Mouse (Mus musculus): Measurements from ENCODE around the gene Ergic2. TPM values are rescaled to one million over a fixed set of nuclear protein-coding genes. Genes with fewer than 3 reads are reported as not detected.
A peak's percentile ranks its signal among the peaks of the same experiment; 100 is the strongest.

Ergic2 gene
- polyA plus RNA-seq, 1 experiment from 2014 or later: 213 TPM

- no peak overlapping the region for H3K4me3 ChIP-seq (ENCODE audit: low read depth, low read length)
- no peaks in the 10 kb centered on the region for H3K4me1 ChIP-seq (replicated peaks; ENCODE audit: control insufficient read depth, insufficient read depth, low read length)
- no peaks in the 10 kb centered on the region for H3K36me3 ChIP-seq (ENCODE audit: control insufficient read depth, insufficient read depth, low read length)
- peak; percentile 79 for ATAC-seq (replicated peaks; ENCODE audit: low FRiP score)
- H3K4me2 ChIP-seq (ENCODE audit: low read depth, low read length, severe bottlenecking): no peak overlapping the region
- peak; percentile 86 for DNase-seq (ENCODE audit: low spot score)
- no peaks in the 10 kb centered on the region for H3K9me3 ChIP-seq (ENCODE audit: control insufficient read depth, low read length)
- 28% methylated on average over 9 of the region's 9 CpGs for WGBS
- H3K27me3 ChIP-seq (ENCODE audit: control insufficient read depth, insufficient read depth, low read length): no peaks in the 10 kb centered on the region
- no peak overlapping the region for H3K27ac ChIP-seq (ENCODE audit: low read depth, low read length)
- no peak overlapping the region for H3K9ac ChIP-seq (ENCODE audit: low read length)
Observed at GRCm38 (mm10) chr6:148135769-148136382, 76.3 kb downstream of the Ergic2 start.

- Histone ChIP-seq H3K36me3 (ENCODE audit: control insufficient read depth, insufficient read depth, low read length) (no peaks in the 10 kb centered on the region), H3K4me2 (ENCODE audit: low read depth, low read length, severe bottlenecking) (no peak overlapping the region), H3K27me3 (ENCODE audit: control insufficient read depth, insufficient read depth, low read length) (no peaks in the 10 kb centered on the region), H3K4me3 (ENCODE audit: low read depth, low read length) (no peak overlapping the region), H3K9me3 (ENCODE audit: control insufficient read depth, low read length) (no peaks in the 10 kb centered on the region), H3K9ac (ENCODE audit: low read length) (no peak overlapping the region), H3K4me1 (replicated peaks; ENCODE audit: control insufficient read depth, insufficient read depth, low read length) (no peaks in the 10 kb centered on the region), H3K27ac (ENCODE audit: low read depth, low read length) (no peak overlapping the region)
- DNase-seq (ENCODE audit: low spot score) (no peak), ATAC-seq (replicated peaks; ENCODE audit: low FRiP score) (no peak)
Observed at GRCm38 (mm10) chr6:148133536-148133935, 78.6 kb downstream of the Ergic2 start.

GRCm38 (mm10) chr6:148132314-148132713, 79.9 kb downstream of the Ergic2 start:
- 0 out of 2 replicates have a peak, but pooled peaks have one; percentile 26 for ATAC-seq (replicated peaks; ENCODE audit: low FRiP score)
- no peak for DNase-seq (ENCODE audit: low spot score)
- WGBS: 21% methylated on average over 10 of the region's 10 CpGs
- Histone ChIP-seq H3K9me3 (ENCODE audit: control insufficient read depth, low read length) (no peaks in the 10 kb centered on the region), H3K4me1 (replicated peaks; ENCODE audit: control insufficient read depth, insufficient read depth, low read length) (no peaks in the 10 kb centered on the region), H3K9ac (ENCODE audit: low read length) (no peak overlapping the region), H3K36me3 (ENCODE audit: control insufficient read depth, insufficient read depth, low read length) (no peaks in the 10 kb centered on the region), H3K27me3 (ENCODE audit: control insufficient read depth, insufficient read depth, low read length) (no peaks in the 10 kb centered on the region), H3K4me2 (ENCODE audit: low read depth, low read length, severe bottlenecking) (peak overlapping the region; percentile 12; the same call in 1 of the 2 replicates), H3K27ac (ENCODE audit: low read depth, low read length) (no peak overlapping the region), H3K4me3 (ENCODE audit: low read depth, low read length) (no peak overlapping the region)

Other genes with a start within 250 kb of the Ergic2 start
- 2.6 and 2.7 TPM in 2 replicates for gene Far2, start 165.1 kb downstream of the Ergic2 start, polyA plus RNA-seq (2014; fragmentation: Nextera tagmentation; extraction: Ambion mirVana)
- gene Tmtc1, start 232.0 kb upstream of the Ergic2 start, polyA plus RNA-seq (2014; fragmentation: Nextera tagmentation; extraction: Ambion mirVana): 1.1 and 1.3 TPM in 2 replicates

Data from forebrain, embryonic 11.5 days (tissue).